Mouse (Mus musculus) lung, postnatal 10 days (tissue): ENCODE results near the gene Abat.
A peak's percentile ranks its signal among the peaks of the same experiment; 100 is the strongest.

ENCODE experiments used
- DNase-seq: peaks from one replicate; pipeline ENCODE4 v3.0.0; 2021

Gene Abat

GRCm38 (mm10) chr16:8638131-8638530, 124.9 kb downstream of the Abat start:
- no peak for DNase-seq

DNA sequence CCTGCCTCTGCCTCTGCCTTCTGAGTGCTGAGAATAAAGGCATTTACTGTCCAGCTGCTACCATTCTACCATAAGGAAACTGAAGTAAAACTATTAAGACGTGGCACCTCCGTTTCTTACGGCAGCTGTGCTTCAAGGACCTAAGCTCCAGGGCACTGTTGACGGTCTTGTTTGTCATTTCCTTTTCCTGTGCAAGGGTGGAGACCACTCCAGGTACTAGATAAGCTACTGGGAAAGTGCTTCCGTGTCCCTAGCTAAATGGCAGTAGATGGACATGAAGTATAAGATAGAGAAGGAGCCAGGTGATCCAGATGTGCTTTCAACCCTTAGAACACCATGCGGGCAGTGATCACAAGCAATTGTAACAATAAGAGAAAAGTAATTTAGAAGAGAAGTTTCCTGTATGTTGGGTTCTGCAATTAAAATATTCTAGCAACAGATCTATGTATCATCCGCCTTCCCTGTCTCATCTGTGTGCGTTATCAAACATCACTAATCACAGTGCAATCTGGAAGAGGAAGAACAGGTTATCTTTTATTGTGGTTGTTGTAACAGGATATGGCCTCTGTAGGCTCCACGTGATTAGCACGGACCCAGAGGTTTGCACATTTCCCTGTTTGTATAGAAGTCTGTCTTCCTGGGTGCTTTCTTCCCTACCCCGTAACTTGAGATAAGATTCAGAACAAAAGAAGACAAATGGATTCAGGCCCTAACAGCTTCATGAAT, 126.4 kb downstream of the Abat start:
- no peak for DNase-seq

GRCm38 (mm10) chr16:8643855-8644254, 130.6 kb downstream of the Abat start:
- peak; percentile 61 for DNase-seq

GRCm38 (mm10) chr16:8645546-8645945, 132.3 kb downstream of the Abat start:
- no peak for DNase-seq

DNA sequence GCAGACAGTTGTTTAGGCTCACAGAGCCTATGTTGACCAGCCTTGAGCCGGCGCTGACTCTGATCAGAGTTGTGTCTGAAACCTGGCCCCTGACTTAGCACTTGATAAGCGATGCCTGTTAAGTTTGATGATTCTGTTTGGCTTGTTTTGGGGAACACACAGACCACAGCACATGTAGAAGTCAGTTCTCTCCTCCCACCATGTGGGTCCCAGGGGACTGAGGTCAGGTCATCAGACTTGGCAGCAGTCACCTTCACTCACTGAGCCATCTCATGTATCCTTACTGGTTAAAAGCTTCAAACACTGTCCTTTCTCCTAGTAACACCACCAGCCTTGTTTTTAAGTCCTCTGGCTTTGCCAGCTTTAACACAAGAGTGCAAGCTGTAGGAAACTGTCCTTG, 136.8 kb downstream of the Abat start:
- DNase-seq: no peak

GRCm38 (mm10) chr16:8655108-8655507, 141.9 kb downstream of the Abat start:
- DNase-seq: no peak

DNA sequence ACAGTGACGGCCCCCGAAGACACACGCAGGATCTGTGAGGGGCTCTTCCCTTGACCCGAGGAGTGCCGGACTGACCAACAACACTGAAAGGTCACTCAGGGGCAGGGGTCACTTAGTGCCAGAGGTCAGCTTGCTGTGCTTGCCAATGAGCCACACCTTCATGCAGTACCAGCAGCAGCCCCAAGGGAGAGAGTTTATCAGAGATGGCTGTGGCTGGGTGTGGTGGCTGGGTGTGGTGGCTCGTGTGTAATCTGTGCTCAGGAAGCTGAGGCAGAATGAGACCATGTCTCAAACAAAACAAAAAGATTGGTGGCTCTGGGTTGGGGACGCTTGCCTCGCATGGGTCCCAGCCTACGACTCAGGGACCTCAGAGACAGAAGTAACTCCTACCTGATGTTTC, 142.4 kb downstream of the Abat start:
- peak; percentile 35 for DNase-seq

GRCm38 (mm10) chr16:8656256-8656655, 143.0 kb downstream of the Abat start:
- no peak for DNase-seq

DNA sequence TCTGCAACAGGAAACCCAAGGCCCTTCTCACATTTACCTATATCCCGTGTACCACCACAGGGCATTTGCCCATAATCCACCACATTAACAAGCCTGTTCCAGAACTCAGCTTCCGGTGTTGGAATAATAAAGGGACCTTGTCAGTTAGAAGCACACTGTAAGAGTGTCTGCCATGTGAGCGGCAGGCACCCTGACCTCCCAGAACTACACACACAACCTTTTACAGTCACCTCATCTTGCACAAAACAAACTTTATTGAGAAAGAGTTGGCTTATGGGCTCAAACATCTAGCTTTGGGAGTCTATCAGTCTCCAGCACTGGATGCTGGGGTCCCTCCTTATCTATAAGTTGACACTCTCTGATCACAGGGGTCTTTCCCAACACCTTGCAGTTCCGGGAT, 145.1 kb downstream of the Abat start:
- no peak for DNase-seq

DNA sequence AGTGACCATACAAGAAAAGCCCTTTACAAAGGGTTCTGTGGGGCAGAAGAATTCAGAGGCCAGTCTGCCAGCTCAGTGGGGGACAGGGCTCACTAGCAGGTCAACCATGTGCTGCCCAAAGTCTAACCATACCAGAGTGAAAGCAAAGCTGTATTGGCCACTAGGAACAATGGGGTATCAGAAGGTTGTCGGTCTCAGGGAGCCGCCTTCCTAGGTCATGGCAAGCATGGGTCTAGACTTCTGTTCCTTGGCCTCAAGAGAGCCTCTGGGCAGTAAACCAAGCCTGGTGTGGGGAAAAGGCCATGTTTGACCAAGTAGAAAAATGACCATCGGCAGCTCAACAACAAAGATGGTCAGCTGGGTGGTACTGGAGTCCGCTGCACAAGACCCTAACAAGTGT, 145.5 kb downstream of the Abat start:
- peak; percentile 42 for DNase-seq

- peak; percentile 63 for DNase-seq
These were observed 149.8 kb downstream of the Abat start for GRCm38 (mm10) chr16:8663022-8663421.

- peak; percentile 28 for DNase-seq
These were observed 150.6 kb downstream of the Abat start for GRCm38 (mm10) chr16:8663606-8664539.

DNA sequence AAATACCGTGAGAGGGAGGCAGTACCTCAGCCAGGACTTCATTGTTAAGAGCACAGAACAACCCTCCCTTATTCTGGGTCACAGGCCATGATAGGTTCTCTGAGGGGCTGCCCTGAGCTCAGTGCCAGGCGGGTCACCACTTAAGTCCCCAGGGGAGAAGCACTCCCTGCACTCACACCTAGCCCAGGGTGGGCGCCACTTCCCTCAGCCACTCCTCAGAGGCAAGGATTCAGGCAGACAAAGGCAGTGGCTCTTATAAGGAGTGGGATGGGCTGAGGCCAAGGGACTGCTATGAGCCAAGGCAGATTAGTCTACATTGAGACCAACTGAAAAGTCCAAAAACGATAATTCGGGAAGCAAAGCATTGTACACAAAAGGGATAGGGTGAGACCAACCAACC, 152.1 kb downstream of the Abat start:
- DNase-seq: no peak

- peak; percentile 85 for DNase-seq
These were observed 153.2 kb downstream of the Abat start for GRCm38 (mm10) chr16:8666452-8666851.

- peak; percentile 71 for DNase-seq
These were observed 154.0 kb downstream of the Abat start for GRCm38 (mm10) chr16:8667261-8667660.

DNA sequence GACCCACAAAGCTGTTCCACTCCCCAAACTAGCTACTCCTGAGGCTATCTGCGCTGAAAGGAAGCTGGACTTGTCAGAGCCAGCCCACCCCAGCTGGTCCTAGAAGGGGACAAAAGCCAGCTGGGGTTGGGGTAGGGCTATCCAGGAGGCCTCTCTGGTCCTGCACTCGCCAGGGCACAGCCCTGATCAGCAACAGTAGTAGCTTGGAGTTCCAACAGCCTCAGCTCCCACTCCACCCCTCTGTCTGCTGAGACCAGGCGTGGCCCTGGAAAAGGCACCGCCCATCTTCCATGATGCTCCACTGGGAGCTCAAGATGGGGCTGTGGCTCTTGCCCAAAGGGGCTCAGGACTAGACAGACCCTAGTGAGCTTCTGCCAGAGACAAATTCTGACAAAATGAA, 154.6 kb downstream of the Abat start:
- peak; percentile 64 for DNase-seq

- DNase-seq: no peak
These were observed 155.2 kb downstream of the Abat start for GRCm38 (mm10) chr16:8668386-8668785.

DNA sequence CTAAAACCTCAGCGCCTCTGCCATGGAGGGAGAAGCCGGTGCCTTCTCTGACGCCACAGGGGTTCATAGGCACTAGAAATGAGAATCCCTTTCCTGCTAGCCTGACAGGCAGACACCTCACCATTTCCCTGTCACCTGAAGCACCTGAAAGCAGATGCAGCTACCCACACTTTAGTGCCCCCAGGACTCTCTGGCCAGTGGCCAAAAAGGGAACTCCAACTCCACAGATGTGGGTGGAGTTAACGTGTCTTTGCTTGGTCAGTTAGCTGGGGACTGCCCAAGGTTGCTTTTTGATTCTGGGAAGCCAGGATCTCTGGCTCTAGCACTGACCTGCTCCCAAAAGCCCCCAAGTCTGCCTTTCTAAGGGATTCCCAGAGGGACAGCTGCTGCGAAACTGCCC, 156.2 kb downstream of the Abat start:
- DNase-seq: no peak

GRCm38 (mm10) chr16:8670041-8671035, 157.1 kb downstream of the Abat start:
- peak; percentile 46 for DNase-seq
